Mouse (Mus musculus): Measurements from ENCODE around the gene Clic5.

Gene Clic5

DNA sequence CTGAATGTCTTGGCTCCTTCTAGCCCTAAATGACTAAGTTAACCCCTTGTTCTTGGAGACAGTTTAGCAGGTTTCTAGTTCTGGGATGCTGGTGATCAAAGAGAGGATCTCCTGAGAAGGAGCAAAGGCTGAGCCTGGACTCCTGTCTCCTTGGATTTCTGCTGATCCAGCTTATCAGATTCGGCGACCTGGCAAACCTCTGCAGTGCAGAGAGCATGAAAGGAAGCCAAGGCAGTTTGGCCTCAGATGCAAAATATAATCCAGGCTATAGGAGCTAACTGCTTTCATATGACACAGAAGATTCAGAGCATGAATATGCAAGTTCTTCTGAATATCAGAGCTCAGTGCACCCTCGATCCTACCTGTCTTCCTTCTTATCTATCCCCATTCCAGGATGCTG lies 83.0 kb downstream of the Clic5 start:
- DNase-seq, result no peak

DNA sequence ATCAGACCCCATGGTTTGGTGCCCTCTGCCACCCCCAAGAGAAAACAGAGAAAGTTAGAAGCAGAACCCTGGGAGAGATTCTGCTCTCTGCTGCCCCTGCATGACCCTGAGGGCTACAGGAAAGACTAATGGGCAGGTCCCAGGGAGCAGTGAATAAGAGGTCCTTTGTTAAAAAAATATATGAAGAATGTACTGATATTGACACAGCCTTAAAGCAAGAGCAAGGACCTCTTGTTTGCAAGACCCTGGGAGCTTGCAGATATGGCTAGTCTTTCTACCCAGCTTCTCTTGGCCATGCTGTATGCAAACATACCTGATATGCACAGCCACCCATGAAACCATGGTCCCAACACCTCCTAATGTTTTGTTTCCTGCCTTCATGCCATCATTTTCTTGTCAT lies 86.4 kb downstream of the Clic5 start:
- DNase-seq, result no peak

GRCm38 (mm10) chr17:44288320-44288719 lies 99.9 kb downstream of the Clic5 start:
- no peak for DNase-seq

DNA sequence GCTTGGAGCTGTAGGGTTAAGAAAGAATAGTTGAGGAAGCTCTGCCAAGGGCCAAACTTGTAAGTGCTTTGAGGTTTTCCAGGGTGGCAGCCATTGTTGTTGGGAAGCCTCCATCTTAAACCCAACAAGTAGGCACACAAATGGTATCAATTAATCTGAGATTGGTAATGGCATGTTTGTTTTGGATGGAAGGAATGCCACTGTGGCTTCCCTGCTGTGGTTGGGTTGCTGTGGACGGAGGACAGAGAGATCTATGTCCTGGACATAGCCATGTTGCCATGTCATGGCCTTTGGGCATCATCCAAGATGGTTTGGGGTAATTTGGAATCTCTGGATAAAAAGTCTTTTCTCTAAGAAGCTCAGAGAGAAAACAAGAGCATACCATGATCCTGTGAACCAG lies 108.8 kb downstream of the Clic5 start:
- DNase-seq, result no peak

DNA sequence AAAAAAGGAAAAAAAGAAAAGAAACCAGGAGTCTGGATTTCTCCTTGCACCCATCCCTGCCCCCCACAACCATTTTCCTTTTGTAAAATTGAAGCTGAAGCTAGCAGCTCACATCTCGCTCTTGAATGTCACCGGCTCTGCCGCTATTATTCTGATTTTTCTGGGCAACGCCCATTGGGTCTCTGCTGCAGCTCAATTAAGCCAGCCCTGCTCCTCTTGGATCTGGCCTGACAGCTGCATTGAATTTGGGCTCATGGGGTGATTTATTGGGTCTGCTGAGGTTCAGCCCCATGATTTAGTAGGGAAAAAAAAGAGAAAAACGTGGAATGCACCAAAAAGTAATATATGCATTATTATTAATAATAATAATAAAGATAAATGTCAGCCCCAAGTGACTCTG lies 111.9 kb downstream of the Clic5 start:
- no peak for DNase-seq

DNA sequence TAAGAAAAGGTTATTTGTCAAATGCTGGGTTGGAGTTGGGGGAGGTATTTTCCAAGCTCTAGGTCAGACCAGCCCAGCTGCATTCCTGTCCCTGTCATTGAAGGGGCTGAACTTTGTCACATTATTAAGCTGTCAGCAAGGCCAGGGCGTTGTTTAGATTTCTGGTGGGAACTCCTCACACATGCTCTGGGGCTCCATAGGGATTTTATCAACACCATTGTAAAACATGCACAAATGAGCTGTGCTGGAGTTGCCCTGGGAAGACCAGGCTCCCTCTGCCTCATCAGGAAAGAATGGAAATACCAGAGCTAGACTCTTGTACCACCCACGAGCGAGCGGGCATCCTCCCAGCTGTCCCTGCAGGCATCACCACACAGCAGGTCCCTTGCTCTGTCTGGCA lies 112.3 kb downstream of the Clic5 start:
- DNase-seq, result no peak

DNA sequence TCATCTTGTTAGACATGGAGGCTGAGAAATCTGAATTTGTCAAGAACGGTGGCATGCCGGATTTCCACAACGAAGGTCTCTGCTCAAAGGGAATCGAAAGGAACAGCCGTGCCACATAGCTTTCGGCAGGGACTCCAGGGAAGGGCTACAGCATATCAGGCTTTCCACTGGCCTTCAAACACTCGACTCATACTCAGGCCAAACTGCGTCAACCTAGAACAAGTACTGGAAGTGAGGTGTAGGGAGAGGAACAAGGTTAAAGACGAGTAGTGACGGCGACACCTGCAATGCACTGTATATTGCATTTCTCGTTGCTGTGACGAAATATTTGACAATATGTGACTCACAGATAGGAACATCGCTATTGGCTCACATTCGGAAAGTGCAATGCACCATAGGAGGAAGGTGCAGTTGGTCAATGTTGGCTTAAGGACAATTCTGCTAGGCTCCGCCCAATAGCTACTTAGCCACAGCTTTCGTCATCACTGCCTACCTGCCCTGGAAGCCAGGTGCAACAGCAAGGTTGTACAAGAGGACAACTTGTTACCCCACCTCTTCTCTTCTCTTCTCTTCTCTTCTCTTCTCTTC lies 112.9 kb downstream of the Clic5 start:
- DNase-seq, result no peak

DNA sequence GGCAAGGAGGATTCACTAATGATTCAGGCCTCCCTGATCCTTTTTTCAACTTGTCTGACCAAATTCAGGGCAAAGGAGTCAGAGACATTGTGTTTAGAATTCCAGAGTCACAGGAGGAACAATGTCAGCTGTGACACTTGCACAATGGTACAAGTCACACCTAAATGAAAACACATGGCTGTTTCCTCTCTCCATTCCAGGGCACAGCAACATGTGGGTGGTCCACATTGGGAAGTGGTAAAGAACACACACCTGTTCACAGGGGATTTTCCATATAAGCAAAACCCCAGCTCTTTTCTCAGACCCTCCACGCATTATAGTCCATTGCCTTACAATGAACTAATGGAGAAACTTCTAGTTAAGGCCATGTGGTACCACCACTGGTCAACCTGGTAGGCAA lies 115.7 kb downstream of the Clic5 start:
- DNase-seq, result no peak

DNA sequence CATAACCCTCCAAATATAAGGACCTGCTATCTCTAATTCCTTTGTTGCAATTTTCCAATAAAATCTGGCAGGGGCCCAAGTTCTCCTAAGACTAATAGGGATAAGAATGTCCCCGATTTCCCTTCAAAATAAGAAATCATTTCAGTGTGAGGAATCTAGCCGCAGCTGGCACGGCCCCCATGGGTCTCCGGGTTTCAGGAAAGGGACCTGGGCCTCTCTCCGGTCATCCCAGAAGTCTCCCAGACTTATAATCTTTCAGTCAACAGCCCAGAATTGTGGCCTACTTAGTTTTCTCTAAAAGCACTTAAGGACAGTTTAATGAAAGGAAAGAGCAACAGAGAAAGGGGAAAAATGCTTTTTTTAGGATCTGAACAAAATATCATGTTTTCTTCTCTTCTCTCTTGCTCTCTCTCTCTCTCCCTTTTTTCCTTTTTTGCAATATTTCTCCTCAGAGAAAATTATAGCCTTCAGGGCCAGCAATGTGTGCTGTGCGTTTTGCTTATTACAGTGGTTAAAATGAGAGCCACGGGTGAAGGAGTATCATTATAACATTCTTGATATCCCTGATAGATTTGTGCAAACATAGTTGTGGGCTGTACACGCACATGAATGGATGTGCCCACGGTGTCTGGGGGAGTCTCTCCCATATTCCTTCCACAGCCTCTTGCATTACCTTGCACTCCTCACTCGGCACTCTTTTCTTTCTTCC lies 121.7 kb downstream of the Clic5 start:
- no peak for DNase-seq

- no peak for DNase-seq
Observed at GRCm38 (mm10) chr17:44325314-44325713, 136.9 kb downstream of the Clic5 start.

- DNase-seq, result no peak
Observed at GRCm38 (mm10) chr17:44327279-44328146, 139.1 kb downstream of the Clic5 start.

GRCm38 (mm10) chr17:44328147-44328482 lies 139.7 kb downstream of the Clic5 start:
- DNase-seq, result no peak

All from B cell, adult 2 months (primary cell).